Mouse (Mus musculus): ENCODE results near the gene Olfr307. TPM values are rescaled to one million over a fixed set of nuclear protein-coding genes. Genes with fewer than 3 reads are reported as not detected.
"Not testable (repeated sequence)": the region's sequence is repeated elsewhere in the genome, so short reads cannot be mapped to it uniquely, and the experiment has no call there.

The Olfr307 gene
- not detected in 2 replicates for polyA plus RNA-seq (2015; fragmentation: Nextera tagmentation; extraction: Ambion mirVana)

DNA sequence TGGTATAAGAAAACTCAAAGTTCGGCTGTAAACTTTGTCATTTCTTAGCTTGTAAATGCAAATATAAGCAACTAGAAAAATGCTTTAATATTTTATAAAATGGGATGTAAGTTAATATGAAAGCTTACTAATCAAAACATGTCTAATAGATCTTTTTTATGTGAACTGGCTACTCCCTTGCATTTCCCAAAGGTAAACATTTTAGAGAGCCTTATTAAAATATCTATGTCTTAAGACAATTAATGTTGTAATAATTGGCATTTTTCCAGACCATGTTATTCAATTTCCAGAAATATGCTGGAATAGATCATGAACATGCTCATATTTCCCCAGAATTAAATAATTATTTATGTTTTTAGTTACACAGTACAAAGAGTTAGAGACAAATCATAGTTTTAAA is at the start of gene Olfr307:
TSS of gene Olfr307 (minus strand) at position 101 of the 400 bp plus-strand sequence.
- WGBS: 55% methylated on average over 1 of the region's 1 CpGs
- no peak within 1 kb of the TSS for H3K9ac ChIP-seq
- no peak within 1 kb of the TSS for H3K27ac ChIP-seq
- H3K4me1 ChIP-seq (replicated peaks): no peaks in the 10 kb centered on the region
- no peaks in the 10 kb centered on the region for H3K27me3 ChIP-seq
- ATAC-seq (replicated peaks; ENCODE audit: insufficient number of reproducible peaks, insufficient read depth, low FRiP score, low read depth): no peak
- no peak within 1 kb of the TSS for H3K4me3 ChIP-seq
- H3K9me3 ChIP-seq (replicated peaks): no peaks in the 10 kb centered on the region
- H3K4me2 ChIP-seq: no peak within 1 kb of the TSS
- H3K36me3 ChIP-seq: no peaks in the 10 kb centered on the region

DNA sequence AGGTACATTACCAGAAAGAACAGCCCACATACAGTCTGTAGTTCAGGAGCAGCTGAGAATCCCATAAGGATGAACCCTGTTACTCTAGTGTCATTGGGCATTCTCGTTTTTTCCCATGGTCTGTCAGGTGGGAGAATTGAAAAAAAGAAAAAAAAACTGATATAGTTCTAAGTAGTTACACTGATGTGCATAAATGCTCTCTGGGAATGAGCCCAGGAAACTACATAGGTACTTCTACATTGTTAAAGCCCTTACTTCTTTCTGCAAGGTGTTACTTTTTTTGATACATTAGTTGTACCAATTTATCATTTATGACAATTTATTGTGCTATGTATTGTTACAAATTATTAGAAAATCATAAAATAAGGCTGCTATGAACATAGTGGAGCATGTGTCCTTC is 49.2 kb upstream of the Olfr307 start, which contains the start of gene Olfr304:
TSS of gene Olfr304 (minus strand) at position 101 of the 400 bp plus-strand sequence.
- no peak within 1 kb of the TSS for H3K4me3 ChIP-seq
- no peak within 1 kb of the TSS for H3K27ac ChIP-seq
- no peaks in the 10 kb centered on the region for H3K4me1 ChIP-seq (replicated peaks)
- WGBS: 37% methylated on average over 1 of the region's 1 CpGs
- no peaks in the 10 kb centered on the region for H3K9me3 ChIP-seq (replicated peaks)
- no peaks in the 10 kb centered on the region for H3K27me3 ChIP-seq
- no peak for ATAC-seq (replicated peaks; ENCODE audit: insufficient number of reproducible peaks, insufficient read depth, low FRiP score, low read depth)
- no peak within 1 kb of the TSS for H3K9ac ChIP-seq
- no peak within 1 kb of the TSS for H3K4me2 ChIP-seq
- no peaks in the 10 kb centered on the region for H3K36me3 ChIP-seq

DNA sequence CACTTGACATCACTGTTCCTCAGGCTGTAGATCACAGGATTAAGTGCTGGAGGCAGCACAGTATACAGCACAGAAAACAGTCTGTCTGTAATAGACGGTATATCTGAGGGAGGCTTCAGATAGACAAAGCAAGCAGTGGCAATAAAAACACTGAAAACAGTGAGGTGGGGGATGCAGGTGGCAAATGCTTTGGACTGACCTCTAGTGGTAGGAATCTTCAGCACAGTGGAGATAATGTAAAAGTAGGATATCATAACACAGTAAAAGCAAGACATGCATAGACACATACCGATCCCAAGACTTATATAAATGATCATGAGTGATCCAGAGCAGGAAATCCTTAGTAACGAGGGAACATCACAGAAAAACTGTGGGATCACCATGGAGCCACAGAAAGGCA is 48.4 kb upstream of the Olfr307 start:
- H3K36me3 ChIP-seq: no peaks in the 10 kb centered on the region
- no peak for ATAC-seq (replicated peaks; ENCODE audit: insufficient number of reproducible peaks, insufficient read depth, low FRiP score, low read depth)
- no peak overlapping the region for H3K27ac ChIP-seq
- H3K9me3 ChIP-seq (replicated peaks): no peaks in the 10 kb centered on the region
- no peaks in the 10 kb centered on the region for H3K4me1 ChIP-seq (replicated peaks)
- H3K27me3 ChIP-seq: no peaks in the 10 kb centered on the region
- no peak overlapping the region for H3K4me3 ChIP-seq
- H3K4me2 ChIP-seq: no peak overlapping the region
- no peak overlapping the region for H3K9ac ChIP-seq
- 64% methylated on average over 3 of the region's 3 CpGs for WGBS

DNA sequence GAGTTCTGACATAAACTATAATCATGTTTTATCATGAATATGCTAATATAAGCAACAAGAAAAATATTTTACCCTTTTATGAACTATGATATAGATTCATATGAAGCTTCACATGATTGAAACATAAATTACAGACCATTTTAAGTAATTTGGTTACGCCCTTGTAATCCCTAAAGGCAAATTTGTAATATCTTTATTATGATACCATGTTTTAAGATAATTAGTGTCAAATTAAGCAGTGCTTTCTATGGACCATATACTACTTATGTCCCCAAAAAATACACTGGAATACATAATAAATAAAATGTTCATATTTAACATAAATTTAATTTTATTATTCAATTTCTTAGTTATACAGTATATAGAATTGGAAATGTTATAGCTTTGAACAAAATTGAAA is 29.4 kb upstream of the Olfr307 start, which contains the start of gene Olfr305:
TSS of gene Olfr305 (minus strand) at position 101 of the 400 bp plus-strand sequence.
- H3K4me1 ChIP-seq (replicated peaks): no peaks in the 10 kb centered on the region
- no peaks in the 10 kb centered on the region for H3K9me3 ChIP-seq (replicated peaks)
- H3K36me3 ChIP-seq: no peaks in the 10 kb centered on the region
- H3K27ac ChIP-seq: no peak within 1 kb of the TSS
- no peak within 1 kb of the TSS for H3K9ac ChIP-seq
- H3K27me3 ChIP-seq: no peaks in the 10 kb centered on the region
- H3K4me3 ChIP-seq: no peak within 1 kb of the TSS
- H3K4me2 ChIP-seq: no peak within 1 kb of the TSS
- 75% methylated on average over 1 of the region's 1 CpGs for WGBS
- no peak for ATAC-seq (replicated peaks; ENCODE audit: insufficient number of reproducible peaks, insufficient read depth, low FRiP score, low read depth)

DNA sequence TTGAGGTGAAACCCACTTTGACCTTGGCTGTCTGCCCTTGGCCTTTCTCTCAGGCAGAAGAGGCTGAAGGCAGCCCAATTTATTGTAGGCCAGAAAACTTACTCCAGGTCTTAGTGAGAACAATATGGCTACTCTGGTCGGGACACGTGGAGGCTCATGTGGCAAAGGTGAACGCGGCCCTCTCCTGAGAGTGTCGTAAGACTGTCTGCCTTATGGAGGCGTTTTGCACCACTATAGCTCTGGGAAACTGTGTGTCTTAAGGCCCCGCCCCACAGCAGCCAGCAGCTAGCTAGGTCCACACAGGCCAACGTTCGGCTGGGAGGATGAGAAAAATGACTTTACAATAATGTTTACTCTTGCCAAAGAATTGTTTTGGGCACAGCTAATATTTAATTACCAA is 8.9 kb upstream of the Olfr307 start:
- H3K9ac ChIP-seq; H3K9me3 ChIP-seq (replicated peaks); ATAC-seq (replicated peaks; ENCODE audit: insufficient number of reproducible peaks, insufficient read depth, low FRiP score, low read depth); H3K4me3 ChIP-seq; H3K36me3 ChIP-seq; H3K4me1 ChIP-seq (replicated peaks); H3K4me2 ChIP-seq; H3K27ac ChIP-seq; H3K27me3 ChIP-seq: not testable (repeated sequence)
- 91% methylated on average over 9 of the region's 9 CpGs for WGBS

DNA sequence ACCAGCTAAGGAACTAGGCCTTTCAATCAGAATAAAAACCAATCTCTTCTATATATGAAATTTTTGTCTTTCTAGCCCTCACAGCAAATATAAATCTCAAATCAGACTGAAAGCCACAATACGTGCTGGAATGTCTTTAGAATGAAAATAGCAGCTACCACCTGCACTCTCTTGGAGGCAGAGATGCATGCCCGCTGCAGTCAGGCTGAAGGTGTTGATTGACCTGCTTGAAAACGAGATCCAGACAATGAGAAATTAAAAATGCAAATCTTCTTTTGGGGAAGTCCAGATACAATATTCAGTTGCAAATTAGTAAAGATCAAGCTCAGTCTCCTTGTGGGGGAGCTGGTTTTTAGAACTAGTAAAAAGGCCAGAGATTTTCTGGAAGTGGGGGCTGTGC is 6.9 kb upstream of the Olfr307 start:
- Histone ChIP-seq H3K4me3 (no peak overlapping the region), H3K4me2 (no peak overlapping the region), H3K9ac (no peak overlapping the region), H3K27me3 (no peaks in the 10 kb centered on the region), H3K4me1 (replicated peaks) (no peaks in the 10 kb centered on the region), H3K27ac (no peak overlapping the region), H3K9me3 (replicated peaks) (0 out of 2 replicates have a peak, but pooled peaks cover 4% of the 10 kb centered on the region), H3K36me3 (no peaks in the 10 kb centered on the region)
- 58% methylated on average over 3 of the region's 3 CpGs for WGBS
- ATAC-seq (replicated peaks; ENCODE audit: insufficient number of reproducible peaks, insufficient read depth, low FRiP score, low read depth): no peak

DNA sequence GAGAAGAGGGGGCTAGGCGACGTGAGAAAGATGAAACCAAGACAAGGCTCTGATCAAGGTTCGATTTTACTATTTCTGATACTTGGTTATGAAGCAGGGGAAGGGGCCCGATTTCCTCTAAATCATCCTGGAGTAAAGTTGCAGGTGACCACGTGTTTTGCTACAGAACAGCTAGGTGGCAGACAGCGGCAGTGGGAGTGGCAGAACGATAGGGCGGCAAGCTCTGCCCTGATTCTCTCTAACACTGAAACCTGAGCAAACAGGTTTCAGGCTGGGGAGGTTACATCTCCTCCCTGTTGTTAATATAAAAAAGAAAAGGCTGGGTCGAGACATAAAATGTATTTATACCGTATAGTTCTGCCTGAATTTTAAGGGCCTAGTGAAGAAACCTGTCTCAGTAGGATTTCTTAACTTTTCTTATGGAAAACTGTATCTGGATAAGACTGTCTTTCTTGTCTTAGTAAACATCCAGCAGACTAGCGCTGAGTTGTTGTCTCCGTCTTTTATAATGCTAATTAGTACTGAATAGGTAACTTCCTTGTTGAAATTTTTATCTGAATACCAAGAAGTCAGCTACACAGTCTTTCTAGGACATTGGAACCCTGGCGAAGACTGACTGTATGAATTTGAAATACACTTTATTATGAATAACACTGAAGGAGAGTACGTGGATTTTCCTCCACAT is 5.6 kb upstream of the Olfr307 start:
- Histone ChIP-seq H3K9ac (no peak overlapping the region), H3K9me3 (replicated peaks) (no peaks in the 10 kb centered on the region), H3K4me3 (no peak overlapping the region), H3K27me3 (no peaks in the 10 kb centered on the region), H3K36me3 (no peaks in the 10 kb centered on the region), H3K27ac (no peak overlapping the region), H3K4me1 (replicated peaks) (no peaks in the 10 kb centered on the region), H3K4me2 (no peak overlapping the region)
- no peak for ATAC-seq (replicated peaks; ENCODE audit: insufficient number of reproducible peaks, insufficient read depth, low FRiP score, low read depth)
- WGBS: 71% methylated on average over 14 of the region's 14 CpGs

DNA sequence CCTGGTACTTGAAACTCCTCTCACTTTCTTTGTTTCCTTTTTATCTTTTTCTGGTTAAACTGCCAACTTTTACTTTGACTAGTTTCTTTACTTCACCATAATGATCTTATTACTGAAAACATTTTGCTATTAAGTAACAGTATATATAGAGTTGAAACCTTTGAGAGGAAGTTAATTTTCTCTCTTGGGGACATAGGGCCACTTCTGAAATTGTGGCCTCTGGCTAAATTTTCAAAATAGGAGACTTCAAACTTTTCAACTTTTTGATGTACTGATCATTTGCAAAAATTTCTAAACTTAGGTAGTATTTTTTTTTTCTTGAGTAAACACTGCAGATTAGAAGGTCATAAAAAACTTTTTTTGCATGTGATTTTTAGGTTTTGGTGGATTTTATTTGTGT is 11.9 kb downstream of the Olfr307 start, which contains the start of gene Olfr308:
TSS of gene Olfr308 (minus strand) at position 101 of the 400 bp plus-strand sequence.
- Histone ChIP-seq H3K36me3 (no peaks in the 10 kb centered on the region), H3K4me3 (no peak within 1 kb of the TSS), H3K4me2 (no peak within 1 kb of the TSS), H3K4me1 (replicated peaks) (no peaks in the 10 kb centered on the region), H3K9ac (no peak within 1 kb of the TSS), H3K27ac (no peak within 1 kb of the TSS), H3K27me3 (no peaks in the 10 kb centered on the region), H3K9me3 (replicated peaks) (no peaks in the 10 kb centered on the region; the same call in 1 of the 2 replicates)
- no peak for ATAC-seq (replicated peaks; ENCODE audit: insufficient number of reproducible peaks, insufficient read depth, low FRiP score, low read depth)

DNA sequence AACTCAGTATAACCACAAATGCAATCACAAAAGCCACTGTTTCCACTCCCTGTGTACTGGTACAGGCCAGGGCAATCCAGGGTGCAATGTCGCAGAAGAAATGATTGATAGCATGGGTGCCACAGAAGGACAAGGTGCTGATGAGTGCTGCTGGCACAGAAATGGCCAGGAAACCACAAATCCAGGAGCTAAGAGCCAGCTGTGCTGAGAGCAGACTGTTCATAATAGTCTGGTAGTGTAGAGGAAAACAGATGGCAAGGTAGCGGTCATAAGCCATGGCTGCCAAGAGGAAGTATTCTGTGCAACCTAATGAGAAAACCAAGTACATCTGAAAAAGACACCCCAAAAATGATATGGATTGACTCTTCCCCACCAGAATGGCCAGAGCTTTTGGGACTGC is 16.1 kb downstream of the Olfr307 start:
- no peak overlapping the region for H3K27ac ChIP-seq
- no peak overlapping the region for H3K4me3 ChIP-seq
- no peak overlapping the region for H3K9ac ChIP-seq
- H3K4me1 ChIP-seq (replicated peaks): no peaks in the 10 kb centered on the region
- no peak overlapping the region for H3K4me2 ChIP-seq
- H3K36me3 ChIP-seq: no peaks in the 10 kb centered on the region
- H3K9me3 ChIP-seq (replicated peaks): no peaks in the 10 kb centered on the region; the same call in 1 of the 2 replicates
- WGBS: 80% methylated on average over 2 of the region's 2 CpGs
- no peak for ATAC-seq (replicated peaks; ENCODE audit: insufficient number of reproducible peaks, insufficient read depth, low FRiP score, low read depth)
- H3K27me3 ChIP-seq: no peaks in the 10 kb centered on the region

DNA sequence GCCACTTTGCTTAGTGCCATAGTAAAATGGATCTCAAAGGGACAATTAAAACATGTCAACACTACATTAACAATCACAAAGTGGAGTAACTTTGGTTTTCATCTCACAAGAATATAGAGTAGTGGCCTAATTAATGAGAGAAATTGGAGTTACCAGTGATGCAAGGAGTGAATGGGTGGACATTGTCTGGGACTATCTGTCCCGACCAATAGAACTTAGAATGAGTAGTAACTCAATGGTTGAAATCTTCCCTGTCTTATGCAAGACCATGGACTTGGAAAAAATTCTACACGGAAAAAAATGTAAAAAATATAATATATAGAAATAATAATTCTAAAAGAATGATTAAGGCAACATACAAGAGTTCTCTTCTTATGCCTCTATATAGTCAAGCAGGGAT is 23.8 kb downstream of the Olfr307 start, which contains the start of gene Olfr309:
TSS of gene Olfr309 (minus strand) at position 101 of the 400 bp plus-strand sequence.
- WGBS: 63% methylated on average over 2 of the region's 2 CpGs
- no peaks in the 10 kb centered on the region for H3K4me1 ChIP-seq (replicated peaks)

More for the DNA sequence above, 23.8 kb downstream of the Olfr307 start, which contains the start of gene Olfr309:
- Histone ChIP-seq H3K36me3 (no peaks in the 10 kb centered on the region), H3K9me3 (replicated peaks) (no peaks in the 10 kb centered on the region), H3K27me3 (no peaks in the 10 kb centered on the region), H3K27ac (no peak within 1 kb of the TSS), H3K4me3 (no peak within 1 kb of the TSS), H3K4me2 (no peak within 1 kb of the TSS), H3K9ac (no peak within 1 kb of the TSS)
- no peak for ATAC-seq (replicated peaks; ENCODE audit: insufficient number of reproducible peaks, insufficient read depth, low FRiP score, low read depth)
